Mouse (Mus musculus) forebrain, postnatal 0 days (tissue): ENCODE data around the gene Supt6. TPM values are rescaled to one million over a fixed set of nuclear protein-coding genes. Genes with fewer than 3 reads are reported as not detected.

Experiments used
- ATAC-seq: fragments of 200-750 bp; cut with Nextera tagmentation; 2 replicates; pipeline ENCODE4 v1.8.0; 2017; ENCODE audit warnings: mild to moderate bottlenecking, moderate library complexity
- DNase-seq: peaks from one replicate; pipeline ENCODE4 v3.0.0-alpha.2; 2015
- H3K27ac ChIP-seq: fragments of 300-500 bp; sonication (generic); 2 replicates; pipeline ENCODE4 v1.5.1; 2014; ENCODE audit warnings: low read depth, mild to moderate bottlenecking, antibody characterized with exemption, low read length, moderate library complexity, mixed read lengths
- H3K27me3 ChIP-seq: fragments of 300-500 bp; sonication (generic); 2 replicates; pipeline ENCODE4 v1.6.1; 2014; ENCODE audit warnings: mild to moderate bottlenecking, low read length, mixed read lengths; ENCODE audit not compliant: insufficient read depth
- H3K36me3 ChIP-seq: fragments of 300-500 bp; sonication (generic); 2 replicates; pipeline ENCODE4 v1.6.1; 2014; ENCODE audit warnings: mild to moderate bottlenecking, moderate library complexity; ENCODE audit not compliant: insufficient read depth
- H3K4me1 ChIP-seq: fragments of 300-500 bp; sonication (generic); 2 replicates; pipeline ENCODE4 v1.6.1; 2014; ENCODE audit warnings: antibody characterized with exemption; ENCODE audit not compliant: insufficient read depth
- H3K4me2 ChIP-seq: fragments of 300-500 bp; sonication (generic); 2 replicates; pipeline ENCODE4 v1.6.1; 2014; ENCODE audit warnings: low read depth, mild to moderate bottlenecking, moderate library complexity
- H3K4me3 ChIP-seq: fragments of 300-500 bp; sonication (generic); 2 replicates; pipeline ENCODE4 v1.5.1; 2014; ENCODE audit warnings: low read depth, low read length, mixed read lengths
- H3K9ac ChIP-seq: fragments of 300-500 bp; sonication (generic); 2 replicates; pipeline ENCODE4 v1.6.1; 2014; ENCODE audit warnings: mild to moderate bottlenecking
- H3K9me3 ChIP-seq: fragments of 300-500 bp; sonication (generic); 2 replicates; pipeline ENCODE4 v1.6.1; 2016; ENCODE audit warnings: low read length
- CTCF ChIP-seq: sonication (generic); IDR thresholded peaks from 2 replicates; pipeline ENCODE4 v1.5.1; 2016; ENCODE audit warnings: antibody characterized with exemption, control low read depth, low read depth
- WGBS: fragments of 180-500 bp; shearing (Covaris S2); extraction: QIAGEN DNeasy Blood & Tissue Kit; methylation state at CpG from one replicate; pipeline ENCODE4 v1.1.7; 2014; 5-methylcytosine and 5-hydroxymethylcytosine counted together
- polyA plus RNA-seq: library from polyadenylated mRNA; unstranded; fragments of >200 nt; fragmentation: Nextera tagmentation; extraction: Ambion mirVana; gene quantifications from 2 replicates; pipeline ENCODE4 v1.2.1, GENCODE M21; 2015
- total RNA-seq: library from RNA; depleted of rRNA; stranded (reverse); fragments of >200 nt; gene quantifications from 2 replicates; pipeline ENCODE4 v1.2.3, GENCODE M21; 2014

Gene Supt6
- total and polyA plus RNA-seq, 2 experiments from 2014 or later: 21.6 to 44.1 TPM

- Histone ChIP-seq H3K9ac (no peak overlapping the region), H3K4me3 (no peak overlapping the region), H3K4me2 (no peak overlapping the region), H3K36me3 (peaks cover 56% of the 10 kb centered on the region), H3K27ac (peak overlapping the region; percentile 40; the same call in 1 of the 2 replicates), H3K4me1 (no peaks in the 10 kb centered on the region), H3K27me3 (no peaks in the 10 kb centered on the region), H3K9me3 (no peaks in the 10 kb centered on the region)
- 65% methylated on average over 13 of the region's 13 CpGs for WGBS
- TF ChIP-seq CTCF: no peak
- ATAC-seq (peak; percentile 23; the same call in 1 of the 2 replicates), DNase-seq (no peak)
These were observed 40.2 kb downstream of the Supt6 start for GRCm38 (mm10) chr11:78205361-78206206.

- no peak for TF ChIP-seq CTCF
- WGBS: 78% methylated on average over 6 of the region's 6 CpGs
These were observed 41.5 kb downstream of the Supt6 start for GRCm38 (mm10) chr11:78204287-78204686.

GRCm38 (mm10) chr11:78202372-78202771 is 43.4 kb downstream of the Supt6 start:
- Histone ChIP-seq H3K4me1 (no peaks in the 10 kb centered on the region), H3K9ac (no peak overlapping the region), H3K9me3 (no peaks in the 10 kb centered on the region), H3K4me2 (no peak overlapping the region), H3K4me3 (no peak overlapping the region), H3K27ac (no peak overlapping the region), H3K27me3 (no peaks in the 10 kb centered on the region), H3K36me3 (peaks cover 24% of the 10 kb centered on the region)
- no peak for ATAC-seq
- TF ChIP-seq CTCF: no peak
- 92% methylated on average over 3 of the region's 3 CpGs for WGBS
- no peak for DNase-seq

More at GRCm38 (mm10) chr11:78204287-78204686, 41.5 kb downstream of the Supt6 start:
- Histone ChIP-seq H3K4me3 (no peak overlapping the region), H3K4me2 (no peak overlapping the region), H3K36me3 (peaks cover 43% of the 10 kb centered on the region), H3K27me3 (no peaks in the 10 kb centered on the region), H3K27ac (no peak overlapping the region), H3K9ac (no peak overlapping the region), H3K9me3 (no peaks in the 10 kb centered on the region), H3K4me1 (no peaks in the 10 kb centered on the region)
- DNase-seq (no peak), ATAC-seq (no peak)

GRCm38 (mm10) chr11:78195101-78195863 is 50.5 kb downstream of the Supt6 start:
- Histone ChIP-seq H3K4me1 (0 out of 2 replicates have a peak, but pooled peaks cover 1% of the 10 kb centered on the region), H3K4me3 (peak overlapping the region; percentile 24), H3K27me3 (no peaks in the 10 kb centered on the region), H3K9me3 (no peaks in the 10 kb centered on the region), H3K9ac (no peak overlapping the region), H3K36me3 (peaks cover 24% of the 10 kb centered on the region), H3K4me2 (peak overlapping the region; percentile 44), H3K27ac (no peak overlapping the region)
- DNase-seq (no peak), ATAC-seq (no peak)
- 63% methylated on average over 23 of the region's 23 CpGs for WGBS
- TF ChIP-seq CTCF: no peak

GRCm38 (mm10) chr11:78194411-78195100 is 51.2 kb downstream of the Supt6 start:
- ATAC-seq (peak; percentile 47), DNase-seq (no peak)
- Histone ChIP-seq H3K4me3 (peak overlapping the region; percentile 24), H3K36me3 (peaks cover 24% of the 10 kb centered on the region), H3K27me3 (no peaks in the 10 kb centered on the region), H3K27ac (no peak overlapping the region), H3K4me2 (peak overlapping the region; percentile 44), H3K4me1 (peaks cover 8% of the 10 kb centered on the region; the same call in 1 of the 2 replicates), H3K9ac (0 out of 2 replicates have a peak overlapping the region, but pooled peaks have one; percentile 22), H3K9me3 (no peaks in the 10 kb centered on the region)
- 6% methylated on average over 29 of the region's 30 CpGs for WGBS
- no peak for TF ChIP-seq CTCF

- Histone ChIP-seq H3K9me3 (no peaks in the 10 kb centered on the region), H3K27ac (no peak within 1 kb of the TSS), H3K4me2 (no peak within 1 kb of the TSS), H3K4me3 (no peak within 1 kb of the TSS), H3K27me3 (no peaks in the 10 kb centered on the region), H3K9ac (no peak within 1 kb of the TSS), H3K36me3 (peaks cover 24% of the 10 kb centered on the region), H3K4me1 (peaks cover 10% of the 10 kb centered on the region; the same call in 1 of the 2 replicates)
- WGBS: 67% methylated on average over 1 of the region's 1 CpGs
- no peak for TF ChIP-seq CTCF
- DNase-seq (no peak), ATAC-seq (no peak)
These were observed 52.7 kb downstream of the Supt6 start, which contains the start of gene Proca1 for GRCm38 (mm10) chr11:78193113-78193512. Gene Proca1, plus strand, starts transcription at chr11:78193392.
